Mouse (Mus musculus): ENCODE data around the gene Chdh. TPM values are rescaled to one million over a fixed set of nuclear protein-coding genes. Genes with fewer than 3 reads are reported as not detected.

Chdh gene
- polyA plus RNA-seq, 1 experiment from 2014 or later: 6.9 TPM

DNA sequence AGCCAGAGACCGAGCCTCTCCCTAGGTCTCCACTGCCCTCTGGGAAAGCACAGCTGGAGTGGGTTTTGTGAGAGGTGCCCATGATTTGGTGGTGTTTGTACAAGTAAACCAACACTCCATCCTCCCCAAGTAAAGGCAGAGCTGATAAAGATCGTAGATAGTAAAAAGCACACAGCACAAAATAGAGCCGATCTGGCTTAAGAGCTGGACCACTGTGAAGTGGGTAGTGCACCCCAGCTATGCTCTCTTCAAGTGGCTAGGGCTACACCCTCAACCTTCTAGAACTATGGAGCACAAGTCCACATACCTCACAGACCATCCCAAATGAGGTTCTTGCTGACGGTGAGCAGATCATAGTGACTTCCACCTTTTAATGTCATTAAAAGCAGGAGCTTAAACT lies 30.6 kb downstream of the Chdh start:
- Histone ChIP-seq H3K27me3 (ENCODE audit: control insufficient read depth, insufficient read depth, low read depth, low read length) (no peaks in the 10 kb centered on the region), H3K4me3 (ENCODE audit: low read depth, low read length) (no peak overlapping the region), H3K36me3 (ENCODE audit: control insufficient read depth, insufficient read depth) (no peaks in the 10 kb centered on the region), H3K4me1 (ENCODE audit: control insufficient read depth, low read depth, low read length) (no peaks in the 10 kb centered on the region), H3K27ac (ENCODE audit: low read length) (no peak overlapping the region), H3K9ac (ENCODE audit: low read depth, low read length) (no peak overlapping the region), H3K4me2 (ENCODE audit: low read depth, low read length) (no peak overlapping the region), H3K9me3 (replicated peaks; ENCODE audit: control insufficient read depth, low read length) (no peaks in the 10 kb centered on the region)
- no peak for ATAC-seq (ENCODE audit: low read depth)
- WGBS (ENCODE audit: insufficient replicate concordance): 51% methylated on average over 4 of the region's 4 CpGs

DNA sequence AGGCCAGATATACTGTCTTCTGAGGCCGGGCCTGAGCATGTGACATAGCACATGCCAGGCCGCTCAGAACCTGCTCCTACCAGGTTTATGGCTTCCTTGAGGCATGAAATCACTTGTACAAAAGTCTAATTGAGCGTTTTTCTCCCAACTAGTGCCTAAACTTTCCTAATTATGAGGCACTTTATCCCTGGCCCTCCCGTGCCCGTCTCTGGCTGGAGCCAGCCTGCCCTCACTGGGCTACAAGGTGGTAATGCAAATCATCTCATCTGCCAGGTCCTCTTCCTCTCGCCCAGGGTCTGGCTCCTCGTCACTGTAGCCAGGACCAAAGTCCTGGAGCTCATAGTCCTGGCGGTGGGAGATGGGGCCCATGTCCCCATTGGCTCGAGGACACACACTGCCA lies 33.0 kb downstream of the Chdh start:
- no peak overlapping the region for H3K27ac ChIP-seq (ENCODE audit: low read length)
- WGBS (ENCODE audit: insufficient replicate concordance): 64% methylated on average over 9 of the region's 9 CpGs
- H3K4me1 ChIP-seq (ENCODE audit: control insufficient read depth, low read depth, low read length): no peaks in the 10 kb centered on the region
- no peak for ATAC-seq (ENCODE audit: low read depth)
- no peaks in the 10 kb centered on the region for H3K36me3 ChIP-seq (ENCODE audit: control insufficient read depth, insufficient read depth)
- H3K9ac ChIP-seq (ENCODE audit: low read depth, low read length): no peak overlapping the region
- no peak overlapping the region for H3K4me2 ChIP-seq (ENCODE audit: low read depth, low read length)
- H3K9me3 ChIP-seq (replicated peaks; ENCODE audit: control insufficient read depth, low read length): no peaks in the 10 kb centered on the region
- no peak overlapping the region for H3K4me3 ChIP-seq (ENCODE audit: low read depth, low read length)
- H3K27me3 ChIP-seq (ENCODE audit: control insufficient read depth, insufficient read depth, low read depth, low read length): no peaks in the 10 kb centered on the region

DNA sequence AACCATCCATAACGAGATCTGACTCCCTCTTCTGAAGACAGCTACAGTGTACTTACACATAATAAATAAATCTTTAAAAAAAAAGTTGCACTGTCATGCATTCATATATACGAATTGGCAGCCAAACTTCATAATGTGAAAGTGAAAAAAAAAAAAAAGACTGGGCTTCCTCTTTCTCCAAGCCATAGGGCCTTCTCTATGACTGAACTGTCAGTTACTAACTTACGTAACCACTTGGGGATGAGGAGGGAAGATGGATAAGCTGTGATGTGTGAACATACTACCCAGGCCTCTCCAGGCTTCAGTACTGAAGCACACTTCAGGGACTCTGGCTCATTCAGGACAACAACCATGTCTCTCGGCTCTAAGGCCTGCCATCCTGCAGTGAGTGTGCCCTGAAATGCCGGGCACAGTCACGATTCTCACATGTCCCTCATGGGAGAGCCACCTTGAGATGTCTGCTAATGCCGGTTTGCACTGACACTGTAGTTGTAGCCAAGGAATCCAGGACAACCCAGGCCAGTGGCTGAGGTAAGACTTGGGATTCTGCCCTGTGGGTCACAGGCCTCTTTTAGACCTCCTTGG lies 34.6 kb downstream of the Chdh start:
- Histone ChIP-seq H3K9me3 (replicated peaks; ENCODE audit: control insufficient read depth, low read length) (no peaks in the 10 kb centered on the region), H3K4me1 (ENCODE audit: control insufficient read depth, low read depth, low read length) (no peaks in the 10 kb centered on the region), H3K9ac (ENCODE audit: low read depth, low read length) (no peak overlapping the region), H3K27ac (ENCODE audit: low read length) (no peak overlapping the region), H3K36me3 (ENCODE audit: control insufficient read depth, insufficient read depth) (no peaks in the 10 kb centered on the region), H3K4me3 (ENCODE audit: low read depth, low read length) (no peak overlapping the region), H3K4me2 (ENCODE audit: low read depth, low read length) (no peak overlapping the region), H3K27me3 (ENCODE audit: control insufficient read depth, insufficient read depth, low read depth, low read length) (no peaks in the 10 kb centered on the region)
- WGBS (ENCODE audit: insufficient replicate concordance): 58% methylated on average over 7 of the region's 7 CpGs
- no peak for ATAC-seq (ENCODE audit: low read depth)

DNA sequence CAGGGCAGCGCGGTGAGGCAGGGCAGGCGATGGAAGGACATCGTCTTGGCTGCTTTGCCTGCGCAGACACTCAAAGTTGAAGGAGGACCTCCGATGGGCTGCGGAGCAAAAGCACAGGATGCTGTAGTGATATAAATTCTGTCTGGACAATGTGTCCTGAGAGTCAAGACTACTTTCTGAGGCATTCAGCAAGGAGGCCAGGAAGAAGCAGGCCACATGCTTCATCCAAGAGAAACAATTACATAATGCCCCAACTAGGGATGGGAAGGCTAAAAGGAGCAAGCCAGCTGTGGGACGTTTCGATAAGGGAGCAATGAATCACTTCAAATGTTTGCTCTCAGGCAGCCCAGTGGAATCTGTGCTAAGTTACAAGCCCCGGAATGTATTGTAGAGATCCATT lies 36.4 kb downstream of the Chdh start:
- Histone ChIP-seq H3K36me3 (ENCODE audit: control insufficient read depth, insufficient read depth) (no peaks in the 10 kb centered on the region), H3K9me3 (replicated peaks; ENCODE audit: control insufficient read depth, low read length) (no peaks in the 10 kb centered on the region), H3K4me2 (ENCODE audit: low read depth, low read length) (no peak overlapping the region), H3K4me3 (ENCODE audit: low read depth, low read length) (no peak overlapping the region), H3K4me1 (ENCODE audit: control insufficient read depth, low read depth, low read length) (no peaks in the 10 kb centered on the region), H3K9ac (ENCODE audit: low read depth, low read length) (no peak overlapping the region), H3K27ac (ENCODE audit: low read length) (no peak overlapping the region), H3K27me3 (ENCODE audit: control insufficient read depth, insufficient read depth, low read depth, low read length) (no peaks in the 10 kb centered on the region)
- ATAC-seq (ENCODE audit: low read depth): no peak
- WGBS (ENCODE audit: insufficient replicate concordance): 74% methylated on average over 10 of the region's 10 CpGs

DNA sequence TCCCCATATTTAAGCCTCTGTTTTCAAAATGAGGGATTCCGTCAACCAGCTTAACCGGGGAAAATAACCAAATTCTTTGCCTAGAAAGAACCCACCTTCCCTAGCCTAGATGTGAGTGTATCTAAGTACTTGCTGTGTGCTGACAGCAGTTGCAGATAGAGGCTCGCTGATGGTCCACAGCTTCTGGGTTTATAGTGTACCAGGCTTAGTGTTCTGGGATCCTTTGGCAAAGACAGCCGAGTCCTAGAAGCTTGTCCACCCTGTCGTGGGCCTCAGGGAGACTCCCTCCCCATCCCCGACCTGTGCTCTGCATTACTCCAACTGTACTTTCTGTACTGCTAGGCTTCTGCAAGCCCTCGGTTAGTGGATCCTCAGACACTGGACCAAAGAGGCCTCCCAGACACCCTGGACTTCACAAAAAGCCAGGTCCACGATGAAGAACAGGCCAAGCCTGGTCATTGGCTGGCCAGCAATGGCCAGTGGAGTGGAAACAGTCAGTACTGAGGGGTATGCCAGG lies 36.9 kb downstream of the Chdh start:
- no peak for ATAC-seq (ENCODE audit: low read depth)
- Histone ChIP-seq H3K27ac (ENCODE audit: low read length) (no peak overlapping the region), H3K27me3 (ENCODE audit: control insufficient read depth, insufficient read depth, low read depth, low read length) (no peaks in the 10 kb centered on the region), H3K9me3 (replicated peaks; ENCODE audit: control insufficient read depth, low read length) (no peaks in the 10 kb centered on the region), H3K36me3 (ENCODE audit: control insufficient read depth, insufficient read depth) (no peaks in the 10 kb centered on the region), H3K4me1 (ENCODE audit: control insufficient read depth, low read depth, low read length) (no peaks in the 10 kb centered on the region), H3K4me3 (ENCODE audit: low read depth, low read length) (no peak overlapping the region), H3K4me2 (ENCODE audit: low read depth, low read length) (no peak overlapping the region), H3K9ac (ENCODE audit: low read depth, low read length) (no peak overlapping the region)
- WGBS (ENCODE audit: insufficient replicate concordance): 53% methylated on average over 8 of the region's 8 CpGs

DNA sequence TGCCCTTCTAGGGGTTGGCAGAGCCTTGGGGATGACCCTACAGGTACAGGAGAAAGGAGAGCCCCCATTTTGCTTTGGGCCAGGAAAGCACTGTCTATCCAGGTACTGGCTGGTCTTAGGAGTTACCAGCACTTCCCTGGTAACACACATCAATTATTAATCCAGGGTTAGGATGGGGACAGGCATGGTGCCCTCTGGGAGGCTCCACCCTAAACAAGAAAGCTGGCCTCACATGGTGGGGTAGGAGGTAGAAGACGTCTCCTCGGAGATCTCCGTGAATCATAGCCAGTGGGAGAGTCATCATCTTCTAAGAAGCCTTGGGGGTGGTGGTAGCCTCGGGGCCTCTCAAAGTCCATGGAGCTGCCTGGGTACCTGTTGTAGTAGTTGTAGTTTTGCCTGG lies 38.2 kb downstream of the Chdh start:
- no peak for ATAC-seq (ENCODE audit: low read depth)

DNA sequence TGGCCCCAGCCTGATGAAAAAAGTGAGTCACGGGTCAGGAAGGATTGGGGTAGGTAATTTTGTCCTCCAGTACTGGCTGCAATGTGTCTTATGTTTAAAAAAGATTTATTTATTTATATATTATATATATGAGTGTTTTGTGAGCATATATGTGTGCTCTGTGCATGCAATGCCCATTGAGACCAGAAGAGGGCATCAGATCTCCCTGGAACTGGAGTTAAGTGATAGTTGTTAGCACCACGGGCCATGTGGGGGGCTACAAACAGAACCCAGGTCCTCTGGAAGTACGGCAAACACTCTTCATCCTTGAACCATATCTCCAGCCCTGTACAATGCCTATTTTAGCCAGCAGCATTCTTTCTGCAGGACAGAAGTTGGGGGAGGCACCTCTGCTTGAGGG lies 39.2 kb downstream of the Chdh start:
- no peaks in the 10 kb centered on the region for H3K9me3 ChIP-seq (replicated peaks; ENCODE audit: control insufficient read depth, low read length)
- no peak for ATAC-seq (ENCODE audit: low read depth)
- no peak overlapping the region for H3K4me3 ChIP-seq (ENCODE audit: low read depth, low read length)
- no peaks in the 10 kb centered on the region for H3K4me1 ChIP-seq (ENCODE audit: control insufficient read depth, low read depth, low read length)
- 53% methylated on average over 3 of the region's 3 CpGs for WGBS (ENCODE audit: insufficient replicate concordance)
- no peaks in the 10 kb centered on the region for H3K36me3 ChIP-seq (ENCODE audit: control insufficient read depth, insufficient read depth)
- no peak overlapping the region for H3K9ac ChIP-seq (ENCODE audit: low read depth, low read length)
- no peak overlapping the region for H3K4me2 ChIP-seq (ENCODE audit: low read depth, low read length)
- no peak overlapping the region for H3K27ac ChIP-seq (ENCODE audit: low read length)
- H3K27me3 ChIP-seq (ENCODE audit: control insufficient read depth, insufficient read depth, low read depth, low read length): no peaks in the 10 kb centered on the region

More for the DNA sequence above, 38.2 kb downstream of the Chdh start:
- H3K9me3 ChIP-seq (replicated peaks; ENCODE audit: control insufficient read depth, low read length): no peaks in the 10 kb centered on the region
- WGBS (ENCODE audit: insufficient replicate concordance): 73% methylated on average over 4 of the region's 4 CpGs
- no peaks in the 10 kb centered on the region for H3K4me1 ChIP-seq (ENCODE audit: control insufficient read depth, low read depth, low read length)
- H3K4me3 ChIP-seq (ENCODE audit: low read depth, low read length): no peak overlapping the region
- H3K36me3 ChIP-seq (ENCODE audit: control insufficient read depth, insufficient read depth): no peaks in the 10 kb centered on the region
- H3K27ac ChIP-seq (ENCODE audit: low read length): no peak overlapping the region
- no peak overlapping the region for H3K4me2 ChIP-seq (ENCODE audit: low read depth, low read length)
- H3K27me3 ChIP-seq (ENCODE audit: control insufficient read depth, insufficient read depth, low read depth, low read length): no peaks in the 10 kb centered on the region
- H3K9ac ChIP-seq (ENCODE audit: low read depth, low read length): no peak overlapping the region

DNA sequence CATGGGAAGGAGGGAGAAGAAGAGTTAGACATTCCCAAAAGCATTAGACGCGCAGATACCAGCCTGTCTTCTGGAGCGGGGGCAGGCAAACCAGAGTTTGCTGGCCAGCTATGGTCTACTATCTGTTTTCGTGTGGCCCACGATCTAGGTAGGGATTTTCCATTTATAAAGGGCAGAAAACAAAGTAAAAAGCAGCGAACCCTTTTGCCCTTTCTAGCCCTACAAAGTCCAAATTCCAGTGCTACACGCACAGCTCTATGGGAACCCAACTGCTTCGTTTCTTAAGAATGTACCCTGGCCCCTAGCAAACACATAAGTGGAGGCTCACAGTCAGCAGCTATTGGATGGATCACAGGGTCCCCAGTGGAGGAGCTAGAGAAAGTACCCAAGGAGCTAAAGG lies 41.5 kb downstream of the Chdh start:
- Histone ChIP-seq H3K4me3 (ENCODE audit: low read depth, low read length) (no peak overlapping the region), H3K4me1 (ENCODE audit: control insufficient read depth, low read depth, low read length) (no peaks in the 10 kb centered on the region), H3K9ac (ENCODE audit: low read depth, low read length) (no peak overlapping the region), H3K4me2 (ENCODE audit: low read depth, low read length) (no peak overlapping the region), H3K9me3 (replicated peaks; ENCODE audit: control insufficient read depth, low read length) (no peaks in the 10 kb centered on the region), H3K27me3 (ENCODE audit: control insufficient read depth, insufficient read depth, low read depth, low read length) (no peaks in the 10 kb centered on the region), H3K27ac (ENCODE audit: low read length) (no peak overlapping the region), H3K36me3 (ENCODE audit: control insufficient read depth, insufficient read depth) (no peaks in the 10 kb centered on the region)
- no peak for ATAC-seq (ENCODE audit: low read depth)
- WGBS (ENCODE audit: insufficient replicate concordance): 70% methylated on average over 8 of the region's 8 CpGs

DNA sequence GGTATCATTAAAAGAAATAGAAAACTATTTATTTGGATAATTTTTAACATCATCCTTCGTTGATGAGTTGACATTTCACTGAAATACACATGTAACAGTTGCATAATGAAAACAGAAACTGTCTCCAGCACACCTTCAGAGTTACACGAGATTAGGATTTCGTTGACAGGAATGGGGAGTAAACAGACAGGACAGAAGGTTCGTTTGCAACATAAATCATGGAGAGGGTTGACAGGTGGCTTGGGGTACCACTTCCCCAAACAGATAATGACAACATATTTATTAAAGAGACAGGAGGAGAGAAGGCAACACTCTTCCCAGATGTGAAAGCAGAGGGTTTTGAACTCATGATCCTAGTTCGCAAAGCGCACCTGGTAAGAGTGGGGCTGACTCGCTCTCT lies 46.1 kb downstream of the Chdh start:
- Histone ChIP-seq H3K9ac (ENCODE audit: low read depth, low read length) (no peak overlapping the region), H3K9me3 (replicated peaks; ENCODE audit: control insufficient read depth, low read length) (no peaks in the 10 kb centered on the region), H3K4me1 (ENCODE audit: control insufficient read depth, low read depth, low read length) (no peaks in the 10 kb centered on the region), H3K4me3 (ENCODE audit: low read depth, low read length) (no peak overlapping the region), H3K36me3 (ENCODE audit: control insufficient read depth, insufficient read depth) (no peaks in the 10 kb centered on the region), H3K4me2 (ENCODE audit: low read depth, low read length) (no peak overlapping the region), H3K27me3 (ENCODE audit: control insufficient read depth, insufficient read depth, low read depth, low read length) (no peaks in the 10 kb centered on the region), H3K27ac (ENCODE audit: low read length) (no peak overlapping the region)
- 40% methylated on average over 7 of the region's 7 CpGs for WGBS (ENCODE audit: insufficient replicate concordance)
- ATAC-seq (ENCODE audit: low read depth): no peak
